Mouse (Mus musculus): ENCODE measurements around the gene Dclk1.

- TF ChIP-seq CTCF (IDR thresholded peaks at IDR 0.05; ENCODE audit: insufficient read depth, low read depth, low read length) (no peak), POLR2A (IDR thresholded peaks at IDR 0.05; ENCODE audit: insufficient read depth, low read depth, low read length) (no peak)
Measured at GRCm38 (mm10) chr3:55547106-55547505, 304.9 kb downstream of the Dclk1 start.
